17 mouse cellular contexts compared by ENCODE assay signal in the genomic region with DNA sequence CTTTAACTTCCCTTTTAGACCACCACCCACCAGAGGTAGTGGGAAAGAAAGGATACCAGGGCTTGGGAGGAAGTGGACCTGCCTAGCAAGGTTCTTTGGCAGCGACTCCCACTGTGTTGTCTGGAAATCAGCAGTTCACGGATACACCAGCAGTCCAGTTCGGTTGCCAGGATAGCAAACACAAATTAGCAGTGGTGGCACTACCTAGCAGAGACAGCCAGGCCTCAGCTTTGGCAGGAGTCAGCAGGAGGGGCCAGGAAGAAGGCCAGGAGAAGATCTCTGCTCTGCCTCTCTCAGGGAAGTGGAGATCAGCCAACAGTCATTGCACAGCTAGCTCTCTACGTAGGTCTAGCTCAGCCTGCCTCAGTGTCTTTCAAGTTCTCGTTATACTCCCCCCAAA.
DNase-seq lines count a peak whose midpoint lies in the region.
"Had no signal": no experiment of that assay in that cellular context is flagged by ENCODE, and none has a peak within 500 bp of the region (broad histone marks: within the 10 kb centered on the region; RNA-seq: fewer than 3 reads in every experiment).

No protein-coding gene starts in this region.

- peak; percentile 16 for DNase-seq in adrenal gland, adult 2 months
- DNase-seq in adrenal gland, postnatal 4 days (ENCODE audit: low spot score in 2 of 2) = no peak
- peak; percentile 38 to 57 for DNase-seq in heart, adult 18-20 months
- DNase-seq in heart, postnatal 36 days = no peak
- DNase-seq in left cerebral cortex, postnatal 4 days = peak; percentile 9
- DNase-seq in left cerebral cortex, postnatal 25 days (ENCODE audit: low spot score in 2 of 2) = no peak
- peak; percentile 49 to 61 for DNase-seq in cerebellum, postnatal 25 days
- no peak for DNase-seq in layer of hippocampus, adult 11-12 months (ENCODE audit: low spot score)
- DNase-seq: adrenal gland, postnatal 14 days; gastrocnemius, postnatal 36 days; kidney, adult 8-10 months; kidney, postnatal 14 days; liver, embryonic 13.5 days; lung, adult 2 months; lung, postnatal 14 days; thymus, adult 18-20 months; thymus, postnatal 36 days had no signal

- intact Hi-C loops in heart, postnatal 36 days (cut with DNase I) = no loop called here
- intact Hi-C loops in left cerebral cortex, postnatal 4 days (cut with DNase I) = no loop called here
- intact Hi-C loops in left cerebral cortex, postnatal 25 days (cut with DNase I) = no loop called here

Comparison
In these comparisons a context has a peak if more than half of its experiments do, and no peak if none do; other contexts are left out.
1. DNase-seq: peak in adrenal gland, adult 2 months (single experiment), heart, adult 18-20 months (2 of 2), left cerebral cortex, postnatal 4 days (single experiment) and cerebellum, postnatal 25 days (2 of 2); none in adrenal gland, postnatal 4 days (0 of 2), heart, postnatal 36 days (0 of 2), left cerebral cortex, postnatal 25 days (0 of 2) and layer of hippocampus, adult 11-12 months (single experiment).